Mouse (Mus musculus): ENCODE measurements around the gene Top2b. TPM values are rescaled to one million over a fixed set of nuclear protein-coding genes. Genes with fewer than 3 reads are reported as not detected.
A peak's percentile ranks its signal among the peaks of the same experiment; 100 is the strongest.

The Top2b gene
- polyA plus RNA-seq, 1 experiment from 2014 or later: 83.7 TPM

DNA sequence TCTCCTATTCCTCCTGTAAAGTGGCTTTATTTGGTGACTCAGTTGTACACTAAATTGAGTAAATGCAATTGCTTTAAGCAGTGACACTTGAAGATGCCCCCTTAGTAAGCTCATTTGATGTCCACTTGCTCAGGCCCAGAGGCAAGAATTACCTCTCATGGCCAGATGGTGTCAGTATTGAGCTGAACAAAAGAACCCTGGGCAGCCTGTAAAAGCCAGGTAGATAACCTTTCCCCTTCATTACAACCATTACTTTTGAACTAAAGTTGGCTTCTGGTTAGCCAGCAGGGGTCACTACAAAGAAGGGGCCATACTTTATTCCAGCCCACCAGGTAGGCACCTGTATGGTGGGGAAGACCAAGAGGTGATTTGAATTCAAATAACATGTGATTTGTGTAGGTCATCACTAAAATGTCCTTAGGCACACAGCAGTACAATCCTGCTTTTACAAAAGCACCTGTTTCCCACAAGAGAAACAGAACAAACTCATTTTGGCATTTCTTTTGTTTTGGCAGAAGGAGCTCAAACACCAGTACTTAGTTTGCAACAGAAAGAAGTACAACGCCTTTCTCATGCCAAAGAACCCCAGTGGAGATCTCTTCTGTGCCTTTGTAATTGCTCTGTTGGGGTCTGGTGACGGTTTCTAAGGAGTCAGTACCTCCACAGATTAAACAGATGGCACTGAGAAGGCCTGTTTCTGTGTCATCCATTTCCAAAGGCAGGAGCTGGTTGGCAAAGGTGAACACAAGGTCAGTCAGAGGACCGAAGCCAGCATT is 69.6 kb downstream of the Top2b start:
- WGBS: 72% methylated on average over 3 of the region's 3 CpGs
- Histone ChIP-seq H3K27me3 (ENCODE audit: low read depth, poor library complexity, severe bottlenecking) (no peaks in the 10 kb centered on the region), H3K27ac (no peak overlapping the region), H3K4me3 (no peak overlapping the region), H3K36me3 (peaks cover 59% of the 10 kb centered on the region), H3K9me3 (replicated peaks) (no peaks in the 10 kb centered on the region), H3K4me1 (no peaks in the 10 kb centered on the region)
- peak; percentile 67 for DNase-seq (ENCODE audit: low spot score)

DNA sequence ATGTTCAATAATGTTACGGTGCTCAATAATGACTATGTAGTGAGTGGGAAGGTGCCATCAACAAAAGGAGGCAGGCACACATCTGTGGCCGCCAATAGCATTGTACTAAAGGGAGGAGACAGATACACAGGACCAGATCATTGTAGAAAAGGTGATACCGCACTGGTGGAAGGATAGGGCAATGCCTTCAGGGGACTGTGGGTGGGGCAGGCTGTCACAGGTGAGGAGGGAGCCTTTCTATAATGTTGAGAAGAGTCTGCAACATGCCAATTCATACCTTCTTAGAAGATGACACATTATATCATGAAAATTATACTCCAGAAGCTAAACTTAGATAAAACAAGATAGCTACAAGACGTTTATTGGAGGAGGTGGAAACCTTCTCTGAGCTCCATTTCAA is 72.4 kb downstream of the Top2b start:
- 0 out of 2 replicates have a peak, but pooled peaks cover 3% of the 10 kb centered on the region for H3K4me1 ChIP-seq
- H3K36me3 ChIP-seq: peaks cover 38% of the 10 kb centered on the region
- 94% methylated on average over 4 of the region's 4 CpGs for WGBS
- H3K9me3 ChIP-seq (replicated peaks): no peaks in the 10 kb centered on the region
- H3K4me3 ChIP-seq: no peak overlapping the region
- no peak for DNase-seq (ENCODE audit: low spot score)
- no peaks in the 10 kb centered on the region for H3K27me3 ChIP-seq (ENCODE audit: low read depth, poor library complexity, severe bottlenecking)
- H3K27ac ChIP-seq: no peak overlapping the region

DNA sequence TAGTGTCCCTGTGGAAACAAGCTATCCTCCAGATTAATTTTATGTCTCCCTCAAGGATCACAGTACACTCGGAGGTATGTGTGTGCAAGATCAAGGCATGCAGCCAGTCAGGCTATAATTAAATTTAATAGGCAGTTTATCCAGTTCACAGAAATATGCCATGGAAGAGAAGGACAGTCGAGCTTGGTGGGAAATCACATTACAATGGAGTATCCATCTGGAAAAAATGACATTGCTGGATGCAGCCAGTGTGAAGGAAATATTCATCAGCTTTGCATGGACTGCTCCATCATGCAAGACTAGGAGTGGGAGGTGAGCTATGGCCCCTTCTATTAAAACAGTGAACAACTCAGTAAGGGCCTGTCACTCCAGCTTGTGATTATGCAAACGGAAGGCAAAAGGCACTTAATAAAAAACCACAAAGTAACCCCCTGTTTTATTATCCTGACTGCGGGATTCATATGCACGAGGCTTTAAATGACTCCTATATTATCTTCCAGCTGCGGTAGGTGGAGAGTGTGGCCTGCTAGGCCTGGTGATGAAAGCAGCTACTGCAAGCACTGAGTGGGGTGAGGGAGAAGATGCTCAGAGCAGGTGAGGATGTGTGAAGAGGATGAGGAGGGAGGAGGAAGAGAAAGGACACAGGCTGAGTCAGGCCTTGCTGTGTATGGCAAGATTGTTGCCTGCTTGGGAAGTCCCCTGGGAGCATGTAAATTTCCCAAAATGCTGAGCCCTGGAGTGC is 74.6 kb downstream of the Top2b start:
- H3K36me3 ChIP-seq: peaks cover 33% of the 10 kb centered on the region
- 84% methylated on average over 6 of the region's 6 CpGs for WGBS
- H3K27ac ChIP-seq: no peak overlapping the region
- no peaks in the 10 kb centered on the region for H3K27me3 ChIP-seq (ENCODE audit: low read depth, poor library complexity, severe bottlenecking)
- DNase-seq (ENCODE audit: low spot score): no peak
- peaks cover 6% of the 10 kb centered on the region; the same call in 1 of the 2 replicates for H3K4me1 ChIP-seq
- H3K4me3 ChIP-seq: no peak overlapping the region
- H3K9me3 ChIP-seq (replicated peaks): no peaks in the 10 kb centered on the region

DNA sequence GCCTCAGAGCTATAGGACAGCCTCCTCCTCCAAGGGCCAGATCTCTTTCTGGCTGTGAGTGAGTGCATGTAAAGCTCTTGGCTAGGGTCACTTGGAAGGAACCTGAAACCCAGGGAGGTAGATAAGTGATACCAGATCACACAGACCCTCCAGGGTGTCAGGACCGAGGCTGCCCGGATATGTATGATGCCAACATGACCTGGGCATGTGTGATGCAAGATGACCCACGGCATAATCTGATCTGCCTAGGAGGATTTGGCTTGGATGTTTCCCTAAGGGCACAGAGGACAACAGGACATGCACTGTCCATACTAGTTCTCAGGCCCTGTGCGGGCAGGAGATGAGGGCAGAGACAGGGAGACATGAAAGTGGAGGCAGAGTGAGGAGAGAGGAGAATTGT is 79.9 kb downstream of the Top2b start:
- Histone ChIP-seq H3K9me3 (replicated peaks) (no peaks in the 10 kb centered on the region), H3K36me3 (peaks cover 8% of the 10 kb centered on the region; the same call in 1 of the 2 replicates), H3K4me3 (no peak overlapping the region), H3K27ac (no peak overlapping the region), H3K27me3 (ENCODE audit: low read depth, poor library complexity, severe bottlenecking) (no peaks in the 10 kb centered on the region), H3K4me1 (peaks cover 14% of the 10 kb centered on the region)
- 88% methylated on average over 4 of the region's 4 CpGs for WGBS
- DNase-seq (ENCODE audit: low spot score): no peak

DNA sequence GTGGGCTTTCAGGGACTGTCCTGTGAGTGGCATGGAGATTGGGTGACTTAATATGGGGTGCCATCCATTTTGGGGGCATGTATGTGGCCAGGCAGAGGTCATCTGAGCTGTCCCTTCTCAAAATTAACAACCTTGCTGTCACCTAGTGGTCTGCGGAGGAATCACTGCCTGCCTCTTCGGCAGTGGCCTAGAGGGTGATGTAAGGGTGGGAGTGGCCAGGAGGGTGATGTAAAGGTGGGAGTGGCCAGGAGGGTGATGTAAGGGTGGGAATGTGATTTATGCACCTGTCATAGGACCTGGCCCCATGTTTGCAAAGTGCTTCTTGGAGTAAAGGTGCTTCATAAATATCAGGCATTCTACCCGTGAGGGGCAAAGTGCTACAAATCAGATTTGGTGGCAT is 82.6 kb downstream of the Top2b start:
- H3K4me1 ChIP-seq: peaks cover 13% of the 10 kb centered on the region
- no peaks in the 10 kb centered on the region; the same call in 1 of the 2 replicates for H3K36me3 ChIP-seq
- H3K27me3 ChIP-seq (ENCODE audit: low read depth, poor library complexity, severe bottlenecking): no peaks in the 10 kb centered on the region
- DNase-seq (ENCODE audit: low spot score): peak; percentile 45
- H3K9me3 ChIP-seq (replicated peaks): no peaks in the 10 kb centered on the region
- no peak overlapping the region for H3K4me3 ChIP-seq
- 45% methylated on average over 3 of the region's 3 CpGs for WGBS
- H3K27ac ChIP-seq: no peak overlapping the region

DNA sequence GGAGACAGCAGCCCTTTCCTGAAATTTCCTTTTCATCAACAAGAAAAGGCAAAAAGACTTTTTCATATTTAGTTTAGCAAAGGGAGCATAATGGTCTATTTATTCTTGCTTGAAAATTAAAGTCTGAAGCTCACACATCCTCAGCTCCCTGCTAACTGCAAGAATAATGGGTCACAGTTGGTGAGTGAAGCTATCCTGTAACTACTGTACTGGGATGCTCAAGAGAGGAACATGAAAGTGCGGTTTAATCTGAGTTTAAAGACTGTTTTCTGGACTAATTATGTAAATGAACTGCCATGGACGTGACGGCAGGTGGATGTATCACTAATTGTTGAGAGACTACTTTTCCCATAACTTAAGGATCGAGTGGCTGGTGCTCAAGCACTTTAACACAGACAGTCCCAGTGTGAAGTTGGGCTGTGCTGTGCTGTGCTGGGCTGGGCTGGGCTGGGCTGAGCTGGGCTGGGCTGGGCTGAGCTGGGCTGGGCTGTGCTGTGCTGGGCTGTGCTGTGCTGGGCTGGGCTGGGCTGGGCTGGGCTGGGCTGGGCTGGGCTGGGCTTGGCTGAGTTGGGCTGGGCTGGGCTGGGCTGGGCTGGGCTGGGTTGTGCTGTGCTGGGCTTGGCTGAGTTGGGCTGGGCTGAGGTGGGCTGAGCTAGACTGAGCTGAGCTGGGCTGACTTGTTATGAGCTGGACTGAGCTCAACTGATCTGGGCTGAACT is 83.4 kb downstream of the Top2b start:
- H3K9me3 ChIP-seq (replicated peaks): no peaks in the 10 kb centered on the region
- H3K4me1 ChIP-seq: peaks cover 13% of the 10 kb centered on the region
- 57% methylated on average over 4 of the region's 4 CpGs for WGBS
- no peaks in the 10 kb centered on the region; the same call in 1 of the 2 replicates for H3K36me3 ChIP-seq
- H3K4me3 ChIP-seq: no peak overlapping the region
- peak; percentile 68 for DNase-seq (ENCODE audit: low spot score)
- no peaks in the 10 kb centered on the region for H3K27me3 ChIP-seq (ENCODE audit: low read depth, poor library complexity, severe bottlenecking)
- no peak overlapping the region for H3K27ac ChIP-seq

DNA sequence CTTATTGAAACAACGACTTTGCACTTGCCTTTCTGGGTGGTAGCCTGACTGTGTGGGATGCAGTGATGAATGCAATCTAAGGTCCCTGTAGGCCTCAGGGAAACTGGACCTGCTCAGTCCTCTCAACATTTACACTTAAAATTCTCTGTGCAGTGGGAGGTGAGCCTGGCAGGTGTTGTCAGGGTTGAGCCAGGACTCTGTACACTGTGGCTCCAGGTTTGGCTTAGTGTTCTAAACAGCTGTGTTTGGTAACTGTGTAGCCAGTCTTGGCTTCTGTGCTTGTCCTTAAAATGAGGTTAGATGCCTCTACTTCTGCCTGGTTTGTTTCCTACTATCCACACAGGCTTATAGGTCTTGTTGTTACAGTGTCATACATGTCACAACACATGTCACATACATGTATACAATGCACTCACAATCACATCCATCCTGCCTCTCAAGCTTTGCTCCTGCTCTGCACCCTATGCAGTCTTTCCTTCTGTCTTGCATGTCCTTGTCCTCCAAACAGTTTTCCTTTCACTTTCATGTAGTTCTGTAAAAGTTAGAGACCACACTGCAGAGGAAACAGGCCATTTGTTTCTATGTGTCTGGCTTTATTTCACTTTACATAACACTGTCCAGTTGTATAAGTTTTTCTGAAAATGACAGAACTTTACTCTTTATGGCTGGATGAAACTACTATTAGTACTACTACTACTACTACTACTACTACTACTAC is 113.8 kb downstream of the Top2b start:
- Histone ChIP-seq H3K36me3 (no peaks in the 10 kb centered on the region), H3K4me3 (no peak overlapping the region), H3K27ac (no peak overlapping the region), H3K4me1 (no peaks in the 10 kb centered on the region), H3K9me3 (replicated peaks) (no peaks in the 10 kb centered on the region), H3K27me3 (ENCODE audit: low read depth, poor library complexity, severe bottlenecking) (no peaks in the 10 kb centered on the region)
- WGBS: 89% methylated on average over 1 of the region's 1 CpGs
- no peak for DNase-seq (ENCODE audit: low spot score)

DNA sequence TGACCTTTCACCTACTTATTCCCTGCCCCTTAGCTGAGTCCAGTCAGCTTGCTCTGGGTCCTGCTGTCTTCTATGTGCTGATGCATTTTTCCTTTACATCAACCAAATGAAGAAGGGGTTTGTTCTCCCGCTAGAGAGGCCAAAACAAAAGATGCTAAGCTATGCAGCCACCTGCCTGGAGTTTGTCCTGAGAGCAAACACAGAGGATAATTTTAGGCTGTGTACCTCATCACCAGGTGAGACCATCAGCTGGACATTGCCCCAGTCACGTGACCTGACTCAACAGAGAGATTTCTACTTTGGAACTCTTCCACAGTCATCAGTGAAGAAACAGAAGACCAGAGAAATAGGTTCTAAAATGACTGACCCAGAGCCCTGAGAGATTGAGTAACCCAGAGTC is 114.5 kb downstream of the Top2b start:
- Histone ChIP-seq H3K4me1 (peaks cover 6% of the 10 kb centered on the region; the same call in 1 of the 2 replicates), H3K27ac (no peak overlapping the region), H3K9me3 (replicated peaks) (no peaks in the 10 kb centered on the region), H3K4me3 (no peak overlapping the region), H3K27me3 (ENCODE audit: low read depth, poor library complexity, severe bottlenecking) (no peaks in the 10 kb centered on the region), H3K36me3 (no peaks in the 10 kb centered on the region)
- no peak for DNase-seq (ENCODE audit: low spot score)
- 87% methylated on average over 2 of the region's 2 CpGs for WGBS

DNA sequence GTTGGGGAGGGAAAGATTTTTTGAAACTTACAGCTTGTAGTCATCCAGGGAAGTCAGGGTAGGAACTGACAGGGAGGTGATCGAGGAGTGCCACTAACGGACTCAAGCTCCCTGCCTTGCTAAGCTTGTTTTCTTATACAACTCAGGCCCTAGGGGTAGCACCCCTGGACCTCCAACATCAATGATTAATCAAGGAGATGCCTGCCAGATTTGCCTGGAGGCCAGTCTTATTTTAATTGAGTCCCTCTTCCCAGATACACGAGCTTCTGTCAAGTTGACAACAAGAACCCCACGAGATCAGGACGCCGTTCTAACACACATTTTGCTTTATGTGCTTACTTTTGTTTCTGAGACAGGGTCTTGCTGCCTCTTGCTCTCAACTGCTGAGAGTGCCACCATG is 115.6 kb downstream of the Top2b start:
- Histone ChIP-seq H3K9me3 (replicated peaks) (no peaks in the 10 kb centered on the region), H3K27ac (no peak overlapping the region), H3K36me3 (no peaks in the 10 kb centered on the region), H3K4me3 (no peak overlapping the region), H3K4me1 (peaks cover 6% of the 10 kb centered on the region; the same call in 1 of the 2 replicates), H3K27me3 (ENCODE audit: low read depth, poor library complexity, severe bottlenecking) (no peaks in the 10 kb centered on the region)
- 83% methylated on average over 6 of the region's 6 CpGs for WGBS
- no peak for DNase-seq (ENCODE audit: low spot score)

DNA sequence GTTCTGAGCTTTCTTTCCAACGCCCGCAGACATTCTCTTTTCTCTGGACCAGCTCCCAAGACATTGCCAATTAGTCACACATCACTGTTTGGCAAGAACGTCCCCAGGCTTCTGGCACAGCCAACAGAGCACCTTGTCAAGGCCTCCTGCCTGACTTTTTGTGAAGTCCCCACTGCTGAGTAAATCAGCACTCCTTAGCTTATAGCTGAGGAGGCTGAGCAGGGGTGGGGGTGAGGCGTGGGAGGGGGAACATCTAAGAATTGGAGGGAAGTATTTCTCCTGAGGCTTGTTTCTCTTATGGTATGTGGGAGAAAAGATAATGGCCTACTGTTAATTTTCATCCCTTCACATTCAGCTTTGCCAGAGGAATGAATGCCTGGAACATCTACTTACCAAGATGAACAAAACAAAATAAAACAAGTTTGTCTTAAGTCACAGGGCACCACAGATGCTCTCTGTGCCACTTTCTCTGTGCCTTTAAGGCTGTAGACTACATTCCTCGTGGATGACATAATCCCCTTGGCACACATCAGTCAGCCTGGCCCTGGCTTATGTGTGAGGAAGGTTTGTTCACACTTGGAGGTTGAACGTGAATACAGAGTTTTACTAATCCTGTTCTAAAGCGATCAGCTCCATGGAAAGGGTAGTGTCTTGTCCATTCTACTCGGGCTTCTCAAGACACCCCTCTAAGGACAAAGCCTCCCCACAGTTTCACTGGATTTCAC is 118.8 kb downstream of the Top2b start:
- Histone ChIP-seq H3K27me3 (ENCODE audit: low read depth, poor library complexity, severe bottlenecking) (no peaks in the 10 kb centered on the region), H3K9me3 (replicated peaks) (no peaks in the 10 kb centered on the region), H3K36me3 (no peaks in the 10 kb centered on the region), H3K27ac (no peak overlapping the region), H3K4me1 (peaks cover 6% of the 10 kb centered on the region; the same call in 1 of the 2 replicates), H3K4me3 (no peak overlapping the region)
- no peak for DNase-seq (ENCODE audit: low spot score)
- WGBS: 74% methylated on average over 8 of the region's 8 CpGs

Measured in limb, embryonic 10.5 days (tissue).